Mouse (Mus musculus) testis, adult 2 months (tissue): Measurements from ENCODE around the gene Slco3a1. TPM values are rescaled to one million over a fixed set of nuclear protein-coding genes. Genes with fewer than 3 reads are reported as not detected.

Source experiments
- H3K27ac ChIP-seq: fragments of 200-500 bp; 2 replicates; pipeline ENCODE4 v1.5.1; 2012; ENCODE audit warnings: low read depth, low read length; ENCODE audit not compliant: control insufficient read depth, insufficient read depth
- H3K27me3 ChIP-seq: fragments of 200-500 bp; 2 replicates; pipeline ENCODE4 v1.6.1; 2012; ENCODE audit warnings: mild to moderate bottlenecking, low read length, moderate library complexity; ENCODE audit not compliant: control insufficient read depth, insufficient read depth
- H3K36me3 ChIP-seq: fragments of 200-500 bp; 2 replicates; pipeline ENCODE4 v1.6.1; 2012; ENCODE audit warnings: mild to moderate bottlenecking, low read length; ENCODE audit not compliant: control insufficient read depth, insufficient read depth
- H3K4me1 ChIP-seq: fragments of 200-500 bp; 2 replicates; pipeline ENCODE4 v1.6.1; 2012; ENCODE audit warnings: low read length; ENCODE audit not compliant: control insufficient read depth, insufficient read depth
- H3K4me3 ChIP-seq: fragments of 200-500 bp; 2 replicates; pipeline ENCODE4 v1.5.1; 2012; ENCODE audit warnings: low read depth, mild to moderate bottlenecking, low read length, moderate library complexity, mixed read lengths; ENCODE audit not compliant: control insufficient read depth
- CTCF ChIP-seq: fragments of 200-500 bp; IDR thresholded peaks from 2 replicates; pipeline ENCODE4 v1.5.1; 2012; ENCODE audit warnings: low read depth, mild to moderate bottlenecking, inconsistent platforms, low read length, moderate library complexity; ENCODE audit not compliant: control insufficient read depth, insufficient read depth, insufficient replicate concordance
- POLR2A ChIP-seq: fragments of 200-500 bp; IDR thresholded peaks from 2 replicates; pipeline ENCODE4 v1.6.1; 2012; ENCODE audit warnings: low read depth, mild to moderate bottlenecking, inconsistent platforms, low read length, moderate library complexity; ENCODE audit not compliant: control insufficient read depth
- polyA plus RNA-seq: library from polyadenylated mRNA; depleted of rRNA; stranded (reverse); fragments of >200 nt; gene quantifications from 2 replicates; pipeline ENCODE4 v1.2.3, GENCODE M21; 2012

Gene Slco3a1
- polyA plus RNA-seq, 1 experiment = 67.7 TPM

DNA sequence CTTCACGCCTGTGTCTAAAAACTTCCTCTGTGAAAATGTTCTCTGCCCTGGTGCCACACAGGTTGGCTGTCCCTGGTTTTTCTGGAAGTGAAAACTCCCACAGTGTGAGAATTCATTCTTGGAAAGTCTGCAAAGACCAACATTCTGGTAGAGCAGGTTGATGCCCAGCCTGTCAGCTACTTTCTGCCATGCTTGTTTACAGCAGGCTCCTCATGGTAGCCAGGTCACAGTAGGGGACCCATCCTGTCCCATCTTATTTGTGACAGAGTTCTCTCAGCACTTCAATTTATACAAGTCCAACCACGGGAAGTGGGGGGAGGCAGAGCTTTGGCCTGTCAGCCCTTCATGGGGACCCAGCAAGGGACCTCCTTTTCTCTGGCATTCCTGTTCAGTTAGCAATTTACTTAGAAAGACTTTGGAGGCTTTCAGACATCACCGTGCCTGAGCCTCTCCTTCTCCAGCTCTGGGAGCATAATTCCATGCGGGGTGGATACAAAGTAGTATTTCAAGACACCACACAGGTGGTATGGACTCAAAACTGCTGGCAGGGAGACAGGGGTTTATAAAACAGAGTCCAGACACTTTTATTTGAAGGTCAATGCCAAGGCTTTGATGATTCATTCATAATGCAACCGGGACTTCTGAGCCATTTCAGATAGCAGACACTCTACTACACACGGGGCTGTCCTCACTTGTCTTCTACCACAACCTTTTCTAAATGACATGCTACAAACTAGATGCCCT lies 216.7 kb downstream of the Slco3a1 start:
- TF ChIP-seq CTCF (no peak), POLR2A (no peak)
- no peaks in the 10 kb centered on the region for H3K36me3 ChIP-seq
- no peak overlapping the region for H3K27ac ChIP-seq
- H3K27me3 ChIP-seq = no peaks in the 10 kb centered on the region
- H3K4me3 ChIP-seq = no peak overlapping the region
- H3K4me1 ChIP-seq = no peaks in the 10 kb centered on the region

GRCm38 (mm10) chr7:74332323-74332722 lies 222.3 kb downstream of the Slco3a1 start:
- TF ChIP-seq CTCF (no peak), POLR2A (no peak)
- no peak overlapping the region for H3K4me3 ChIP-seq
- no peaks in the 10 kb centered on the region for H3K36me3 ChIP-seq
- no peaks in the 10 kb centered on the region for H3K4me1 ChIP-seq
- H3K27ac ChIP-seq = no peak overlapping the region
- no peaks in the 10 kb centered on the region for H3K27me3 ChIP-seq

DNA sequence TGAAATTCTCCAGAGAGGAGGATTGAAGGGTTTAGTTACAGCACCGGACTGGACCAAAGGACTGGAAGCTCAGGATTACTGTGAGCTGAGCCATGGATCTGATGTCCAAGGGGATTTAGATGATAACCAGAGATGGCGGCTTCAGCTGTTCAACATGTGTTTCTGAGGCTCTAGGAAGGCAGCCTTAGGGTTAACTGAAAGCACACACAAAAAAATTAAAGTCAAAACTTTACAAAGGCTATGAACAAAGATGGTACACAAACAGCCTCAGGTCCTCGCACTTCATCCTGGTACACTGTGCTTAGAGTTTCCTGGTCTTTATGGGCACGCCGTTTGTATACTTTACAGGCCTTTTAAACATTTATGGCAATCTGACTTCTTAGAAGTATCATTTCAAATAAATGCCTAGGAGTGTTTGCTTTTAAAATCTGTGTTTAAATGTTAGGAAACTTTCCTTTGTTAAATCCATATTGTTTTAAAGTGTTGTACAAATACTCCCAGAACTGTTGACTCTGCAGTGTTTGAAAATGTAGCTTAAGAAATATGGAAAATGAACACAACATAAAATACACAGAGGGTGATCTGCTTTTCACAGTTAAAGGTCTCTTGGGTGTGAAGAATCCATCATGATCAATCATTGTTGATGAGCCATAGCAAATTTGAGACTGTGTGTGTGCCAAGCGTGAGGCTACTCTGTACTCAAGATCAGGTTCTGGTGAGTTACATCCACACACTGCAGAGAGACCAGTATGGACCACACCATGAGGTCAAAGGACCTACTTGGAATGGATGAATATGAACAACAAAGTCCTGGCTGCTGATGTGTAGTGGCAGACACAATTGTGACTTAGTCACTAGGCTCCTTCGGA lies 223.5 kb downstream of the Slco3a1 start:
- H3K27me3 ChIP-seq = no peaks in the 10 kb centered on the region
- H3K4me3 ChIP-seq = no peak overlapping the region
- no peaks in the 10 kb centered on the region for H3K36me3 ChIP-seq
- no peaks in the 10 kb centered on the region for H3K4me1 ChIP-seq
- H3K27ac ChIP-seq = no peak overlapping the region
- TF ChIP-seq CTCF = no peak
- TF ChIP-seq POLR2A = no peak

GRCm38 (mm10) chr7:74330117-74330857 lies 224.3 kb downstream of the Slco3a1 start:
- Histone ChIP-seq H3K4me1 (no peaks in the 10 kb centered on the region), H3K4me3 (no peak overlapping the region), H3K27ac (no peak overlapping the region), H3K27me3 (no peaks in the 10 kb centered on the region), H3K36me3 (no peaks in the 10 kb centered on the region)
- no peak for TF ChIP-seq POLR2A
- TF ChIP-seq CTCF = no peak

DNA sequence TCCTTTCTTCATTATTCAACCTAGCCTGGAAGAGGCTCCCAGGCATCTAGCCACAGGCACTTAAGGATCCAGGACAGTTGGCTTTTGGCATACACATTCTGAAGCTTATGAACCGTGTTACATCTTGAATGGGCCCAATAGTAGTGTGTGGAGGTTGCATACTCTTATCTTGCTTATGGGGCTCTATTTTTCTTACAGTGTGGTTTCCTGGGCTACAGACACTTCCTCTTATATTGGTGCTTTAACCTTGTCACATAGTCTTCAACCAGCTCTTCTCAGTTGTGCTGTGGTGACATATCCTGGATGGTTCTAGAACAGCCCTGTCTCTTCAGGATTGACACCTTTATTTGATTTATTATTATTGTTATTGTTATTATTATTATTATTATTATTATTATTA lies 225.6 kb downstream of the Slco3a1 start:
- Histone ChIP-seq H3K36me3 (no peaks in the 10 kb centered on the region), H3K27ac (no peak overlapping the region), H3K4me1 (no peaks in the 10 kb centered on the region), H3K4me3 (no peak overlapping the region), H3K27me3 (no peaks in the 10 kb centered on the region)
- TF ChIP-seq CTCF (no peak), POLR2A (no peak)

- H3K27me3 ChIP-seq = no peaks in the 10 kb centered on the region
- H3K4me3 ChIP-seq = no peak overlapping the region
- H3K27ac ChIP-seq = no peak overlapping the region
- TF ChIP-seq POLR2A = no peak
- TF ChIP-seq CTCF = no peak
- H3K4me1 ChIP-seq = no peaks in the 10 kb centered on the region
- no peaks in the 10 kb centered on the region for H3K36me3 ChIP-seq
These were observed 226.9 kb downstream of the Slco3a1 start for GRCm38 (mm10) chr7:74327716-74328115.

- Histone ChIP-seq H3K36me3 (no peaks in the 10 kb centered on the region), H3K27ac (no peak overlapping the region), H3K4me3 (no peak overlapping the region), H3K4me1 (no peaks in the 10 kb centered on the region), H3K27me3 (no peaks in the 10 kb centered on the region)
- TF ChIP-seq POLR2A (no peak), CTCF (no peak)
These were observed 229.5 kb downstream of the Slco3a1 start for GRCm38 (mm10) chr7:74325052-74325451.
